Mouse (Mus musculus) CH12.LX (cell line): ENCODE measurements around the gene Cap2. TPM values are rescaled to one million over a fixed set of nuclear protein-coding genes. Genes with fewer than 3 reads are reported as not detected.

ENCODE experiments used
- DNase-seq: peaks from one replicate; pipeline ENCODE4 v3.0.0-alpha.2; 2013; ENCODE audit errors: extremely low read depth
- H3K27ac ChIP-seq: 2 replicates; pipeline ENCODE4 v1.5.1; 2012; ENCODE audit warnings: low read depth, mild to moderate bottlenecking, control low read depth, moderate library complexity; ENCODE audit not compliant: insufficient read depth
- H3K27me3 ChIP-seq: replicated peaks from 2 replicates; pipeline ENCODE3; 2012; ENCODE audit warnings: inconsistent platforms
- H3K36me3 ChIP-seq, 2 experiments: replicated peaks in 1 of 2; 2 replicates each; pipeline versions ENCODE3 to v1.6.1; 2012; ENCODE audit warnings: inconsistent platforms in 1 of 2, low read length in 1 of 2, mild to moderate bottlenecking in 1 of 2, mixed read lengths in 1 of 2, moderate library complexity in 1 of 2; ENCODE audit not compliant: control insufficient read depth in 1 of 2, insufficient read depth in 1 of 2
- H3K4me1 ChIP-seq, 2 experiments: 2 replicates each; pipeline ENCODE4 v1.6.1; 2012; ENCODE audit warnings: inconsistent platforms in 1 of 2, moderate library complexity in 1 of 2; ENCODE audit not compliant: insufficient read depth in 2 of 2, control insufficient read depth in 1 of 2
- H3K4me2 ChIP-seq: 2 replicates; pipeline ENCODE4 v1.6.1; 2012; ENCODE audit warnings: low read depth, mild to moderate bottlenecking, control low read depth; ENCODE audit not compliant: poor library complexity, insufficient read depth, severe bottlenecking
- H3K4me3 ChIP-seq, 3 experiments: fragments of 150-350 bp in 1 of 3; sonication (generic) in 1 of 3; replicated peaks in 1 of 3; 2 replicates each; pipeline versions ENCODE3 to v1.5.1; 2011 to 2012; ENCODE audit warnings: low read depth in 2 of 3, low read length in 2 of 3, mild to moderate bottlenecking in 2 of 3, moderate library complexity in 2 of 3, control low read depth in 1 of 3, improper control_type of control experiment in 1 of 3, inconsistent platforms in 1 of 3, mixed read lengths in 1 of 3; ENCODE audit not compliant: poor library complexity in 1 of 3
- H3K79me2 ChIP-seq: replicated peaks from 2 replicates; pipeline ENCODE4 v1.6.1; 2012; ENCODE audit warnings: mild to moderate bottlenecking, moderate library complexity; ENCODE audit not compliant: control insufficient read depth, poor library complexity, insufficient read depth, severe bottlenecking; ENCODE audit errors: extremely low read depth
- H3K9ac ChIP-seq: 2 replicates; pipeline ENCODE4 v1.6.1; 2012; ENCODE audit warnings: low read depth, mild to moderate bottlenecking, control low read depth, moderate library complexity; ENCODE audit not compliant: insufficient read depth
- H3K9me3 ChIP-seq: replicated peaks from 2 replicates; pipeline ENCODE3; 2012; ENCODE audit warnings: low read length, inconsistent platforms, mixed read lengths
- CHD1 ChIP-seq: IDR thresholded peaks from 2 replicates; pipeline ENCODE4 v1.6.1; 2012; ENCODE audit warnings: low read depth, low read length, improper control_type of control experiment, inconsistent platforms
- ETS1 ChIP-seq: conservative IDR thresholded peaks from 2 replicates; pipeline ENCODE4 v1.6.1; 2012; ENCODE audit warnings: low read depth, mild to moderate bottlenecking, inconsistent platforms, low read length, improper control_type of control experiment, moderate library complexity
- JUND ChIP-seq: conservative IDR thresholded peaks from 2 replicates; pipeline ENCODE4 v1.6.1; 2011; ENCODE audit warnings: low read depth, low read length, improper control_type of control experiment
- MAFK ChIP-seq: IDR thresholded peaks from 2 replicates; pipeline ENCODE4 v1.6.1; 2011; ENCODE audit warnings: low read length, improper control_type of control experiment; ENCODE audit not compliant: insufficient replicate concordance
- MAX ChIP-seq: IDR thresholded peaks from 2 replicates; pipeline ENCODE4 v1.6.1; 2011; ENCODE audit warnings: low read length, improper control_type of control experiment
- MAZ ChIP-seq: IDR thresholded peaks from 2 replicates; pipeline ENCODE4 v1.6.1; 2012; ENCODE audit warnings: low read depth, mild to moderate bottlenecking, inconsistent platforms, low read length, improper control_type of control experiment, moderate library complexity
- MXI1 ChIP-seq: IDR thresholded peaks from 2 replicates; pipeline ENCODE4 v1.6.1; 2011; ENCODE audit warnings: mild to moderate bottlenecking, low read depth, low read length, improper control_type of control experiment
- NELFE ChIP-seq: IDR thresholded peaks from 2 replicates; pipeline ENCODE4 v1.6.1; 2011; ENCODE audit warnings: low read depth, low read length, improper control_type of control experiment
- POLR2AphosphoS2 ChIP-seq: IDR thresholded peaks from 2 replicates; pipeline ENCODE4 v1.6.1; 2011; ENCODE audit warnings: low read depth, low read length, improper control_type of control experiment
- RCOR1 ChIP-seq: conservative IDR thresholded peaks from 2 replicates; pipeline ENCODE4 v1.6.1; 2012; ENCODE audit warnings: low read depth, mild to moderate bottlenecking, inconsistent platforms, low read length, improper control_type of control experiment
- SIN3A ChIP-seq: IDR thresholded peaks from 2 replicates; pipeline ENCODE4 v1.6.1; 2012; ENCODE audit warnings: low read length, improper control_type of control experiment, inconsistent platforms
- ZC3H11A ChIP-seq: IDR thresholded peaks from 2 replicates; pipeline ENCODE4 v1.6.1; 2012; ENCODE audit warnings: low read depth, mild to moderate bottlenecking, inconsistent platforms, low read length, improper control_type of control experiment
- ZMIZ1 ChIP-seq: IDR thresholded peaks from 2 replicates; pipeline ENCODE4 v1.6.1; 2012; ENCODE audit warnings: low read depth, mild to moderate bottlenecking, inconsistent platforms, low read length, improper control_type of control experiment
- dilution Hi-C: fragments of 300-500 bp; cut with MboI; formaldehyde crosslinking; loops from 2 replicates; pipeline ENCODE4 v1.14.3; 2020; ENCODE audit warnings: low sequenced_read_pairs; ENCODE audit not compliant: extremely low pct_unique_long_range_greater_than_20kb, extremely low pct_ligation_motif_present
- in situ Hi-C: fragments of 300-500 bp; cut with MboI; formaldehyde crosslinking; loops from 3 replicates; pipeline ENCODE4 v1.14.3; 2019; ENCODE audit warnings: low sequenced_read_pairs, low pct_ligation_motif_present, low pct_unique_long_range_greater_than_20kb, mixed read lengths
- polyA plus RNA-seq: library from polyadenylated mRNA; unstranded; fragments of >175 nt; gene quantifications from 2 replicates; pipeline ENCODE4 v1.2.1, GENCODE M21; 2012; ENCODE audit warnings: low read depth; ENCODE audit not compliant: insufficient read length
- total RNA-seq, 2 experiments: library from RNA; depleted of rRNA; stranded (reverse); fragments of 300-350 nt in 1 of 2; fragments of >200 nt in 1 of 2; gene quantifications; 2 replicates each; pipeline ENCODE4 v1.2.3; 2012 to 2014

Gene Cap2
- total and polyA plus RNA-seq, 3 experiments = 0.04 to 0.11 TPM; not detected in 1

DNA sequence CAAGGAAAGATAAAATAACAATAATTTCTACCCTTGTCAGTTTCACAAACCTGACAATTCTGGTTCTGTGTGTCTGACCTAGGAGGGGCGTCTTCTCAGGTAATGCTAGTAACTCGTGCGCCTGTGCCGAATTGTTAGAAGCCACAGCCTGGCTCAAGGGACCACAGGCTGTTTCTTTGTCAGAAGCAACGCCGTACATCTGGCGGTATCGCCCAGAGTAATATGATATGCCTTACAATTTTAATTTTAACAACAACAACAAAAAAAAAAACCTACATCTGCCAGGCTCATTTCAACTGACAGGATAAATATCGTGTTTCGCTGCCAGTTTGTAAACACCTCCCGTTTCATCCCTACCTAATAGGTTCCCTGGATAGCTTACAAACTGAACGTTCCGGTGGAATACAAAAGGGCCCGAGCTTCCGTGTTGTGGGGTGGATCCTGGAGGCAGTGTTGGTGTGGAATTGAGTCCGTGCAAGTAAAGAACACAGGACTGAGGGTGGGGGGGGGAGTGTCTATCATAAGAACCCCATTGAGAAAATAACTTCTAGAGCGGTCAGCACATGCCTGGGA lies 86.2 kb downstream of the Cap2 start:
- Histone ChIP-seq H3K27me3 (no peaks in the 10 kb centered on the region), H3K9me3 (no peaks in the 10 kb centered on the region), H3K9ac (no peak overlapping the region), H3K4me3 (no peak overlapping the region), H3K79me2 (no peaks in the 10 kb centered on the region), H3K4me2 (no peak overlapping the region), H3K4me1 (peaks cover 0 to 4% of the 10 kb centered on the region in 2 experiments; a peak in 2 of 4 replicates), H3K36me3 (no peaks in the 10 kb centered on the region), H3K27ac (no peak overlapping the region)
- in situ Hi-C loops = loop anchor here (5.0 kb wide), 1 partner anchor 36 kb away; no protein-coding TSS in a partner anchor
- dilution Hi-C loops = no loop called here
- TF ChIP-seq MAX = no peak
- no peak for TF ChIP-seq ZMIZ1
- no peak for TF ChIP-seq CHD1
- DNase-seq = no peak

DNA sequence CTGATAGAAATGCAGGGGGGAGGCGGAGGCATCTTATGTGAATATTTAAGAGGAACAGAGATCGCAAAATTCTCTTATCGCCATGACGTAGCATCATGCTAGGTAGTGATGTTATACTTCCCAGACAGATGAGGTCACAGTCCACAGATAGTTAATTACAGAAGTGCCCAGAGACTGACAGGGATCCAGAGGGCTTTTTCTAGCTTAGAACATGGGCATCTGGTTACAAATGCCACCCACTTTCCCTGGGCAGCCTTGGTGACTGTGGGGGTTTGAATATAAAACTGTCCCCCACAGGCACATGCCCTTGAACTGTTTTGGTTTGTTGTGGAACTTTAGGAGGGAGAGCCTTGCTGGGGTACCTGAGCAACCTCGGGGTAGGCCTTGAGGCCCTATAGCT lies 87.0 kb downstream of the Cap2 start:
- H3K4me1 ChIP-seq = peaks cover 0 to 4% of the 10 kb centered on the region in 2 experiments; a peak in 2 of 4 replicates
- dilution Hi-C loops = no loop called here

DNA sequence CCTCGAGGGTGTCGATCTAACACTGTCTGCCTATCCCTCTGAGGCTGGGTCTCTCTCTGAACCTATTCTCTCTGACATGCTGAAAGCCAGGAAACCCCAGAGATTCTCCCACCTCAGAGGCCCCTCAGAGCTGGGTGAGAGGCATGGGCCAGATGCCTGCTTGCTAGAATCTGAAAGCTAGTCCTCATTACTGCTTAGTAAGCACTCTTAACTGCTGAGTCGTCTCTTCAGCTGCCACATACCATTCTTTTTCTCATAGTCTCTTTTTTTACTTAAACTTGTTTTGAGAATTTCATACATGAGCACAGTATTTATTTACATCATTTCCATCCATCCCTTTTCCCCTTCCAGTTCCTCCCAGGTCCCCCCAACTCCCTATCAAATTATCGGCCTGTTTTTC lies 89.2 kb downstream of the Cap2 start:
- Histone ChIP-seq H3K27me3 (no peaks in the 10 kb centered on the region), H3K79me2 (no peaks in the 10 kb centered on the region), H3K4me2 (no peak overlapping the region), H3K36me3 (no peaks in the 10 kb centered on the region), H3K4me3 (no peak overlapping the region), H3K27ac (no peak overlapping the region), H3K9ac (no peak overlapping the region), H3K9me3 (no peaks in the 10 kb centered on the region), H3K4me1 (peaks cover 0 to 4% of the 10 kb centered on the region in 2 experiments; a peak in 2 of 4 replicates)
- in situ Hi-C loops = no loop called here
- DNase-seq = no peak
- dilution Hi-C loops = no loop called here
- TF ChIP-seq RCOR1 (no peak), SIN3A (no peak), MAFK (peak; percentile 73)

More for the DNA sequence above, 87.0 kb downstream of the Cap2 start:
- H3K27me3 ChIP-seq = no peaks in the 10 kb centered on the region
- in situ Hi-C loops = loop anchor here (5.0 kb wide), 1 partner anchor 36 kb away; no protein-coding TSS in a partner anchor
- H3K9ac ChIP-seq = no peak overlapping the region
- no peaks in the 10 kb centered on the region for H3K36me3 ChIP-seq
- H3K4me3 ChIP-seq = no peak overlapping the region
- no peak for DNase-seq
- H3K79me2 ChIP-seq = no peaks in the 10 kb centered on the region
- TF ChIP-seq MAFK (no peak), MAZ (no peak), ETS1 (no peak), POLR2AphosphoS2 (no peak), NELFE (no peak), MXI1 (no peak), ZC3H11A (no peak), JUND (no peak)
- no peak overlapping the region for H3K4me2 ChIP-seq
- H3K27ac ChIP-seq = no peak overlapping the region
- no peaks in the 10 kb centered on the region for H3K9me3 ChIP-seq
